Mouse (Mus musculus) heart, postnatal 0 days (tissue): ENCODE results near the gene Exosc3.

Source experiments
- CTCF ChIP-seq: IDR thresholded peaks from 2 replicates; pipeline ENCODE4 v1.5.1; 2016; ENCODE audit warnings: antibody characterized with exemption, control low read depth, low read depth
- EP300 ChIP-seq: IDR thresholded peaks from 2 replicates; pipeline ENCODE4 v1.6.1; 2016; ENCODE audit warnings: antibody characterized with exemption, low read depth

- TF ChIP-seq CTCF (no peak), EP300 (no peak)
These were observed 66.8 kb downstream of the Exosc3 start for GRCm38 (mm10) chr4:45275770-45276169.
